Mouse (Mus musculus) ES-E14 (cell line): ENCODE measurements around the gene 2310011J03Rik. TPM values are rescaled to one million over a fixed set of nuclear protein-coding genes. Genes with fewer than 3 reads are reported as not detected.

ENCODE experiments used
- DNase-seq: peaks from one replicate; pipeline ENCODE4 v3.0.0-alpha.2; 2013; ENCODE audit warnings: low read depth, low spot score
- H3K27ac ChIP-seq: 2 replicates; pipeline ENCODE4 v1.5.1; 2012; ENCODE audit warnings: low read depth, mild to moderate bottlenecking, low read length, moderate library complexity, mixed read lengths; ENCODE audit not compliant: poor library complexity, insufficient read depth, severe bottlenecking
- H3K36me3 ChIP-seq: 2 replicates; pipeline ENCODE4 v1.6.1; 2012; ENCODE audit warnings: mild to moderate bottlenecking, low read length, moderate library complexity, mixed read lengths; ENCODE audit not compliant: control insufficient read depth, poor library complexity, insufficient read depth, severe bottlenecking
- H3K4me1 ChIP-seq, 2 experiments: fragments of 150-350 bp in 1 of 2; sonication (generic) in 1 of 2; 2 replicates each; pipeline ENCODE4 v1.6.1; 2012; ENCODE audit warnings: low read length in 2 of 2, mild to moderate bottlenecking in 1 of 2, mixed read lengths in 1 of 2; ENCODE audit not compliant: control insufficient read depth in 2 of 2, insufficient read depth in 2 of 2, poor library complexity in 1 of 2
- H3K4me3 ChIP-seq, 2 experiments: fragments of 150-350 bp in 1 of 2; sonication (generic) in 1 of 2; 2 replicates each; pipeline ENCODE4 v1.5.1; 2012; ENCODE audit warnings: low read length in 2 of 2, low read depth in 1 of 2, mild to moderate bottlenecking in 1 of 2, mixed read lengths in 1 of 2; ENCODE audit not compliant: insufficient read depth in 1 of 2, poor library complexity in 1 of 2, severe bottlenecking in 1 of 2
- H3K9ac ChIP-seq: 2 replicates; pipeline ENCODE4 v1.6.1; 2012; ENCODE audit warnings: low read depth, mild to moderate bottlenecking, low read length, mixed read lengths; ENCODE audit not compliant: poor library complexity, insufficient read depth, severe bottlenecking
- H3K9me3 ChIP-seq: fragments of 150-350 bp; sonication (generic); 2 replicates; pipeline ENCODE4 v1.6.1; 2012; ENCODE audit warnings: low read depth, mild to moderate bottlenecking, low read length; ENCODE audit not compliant: control insufficient read depth, insufficient read depth
- CHD2 ChIP-seq: IDR thresholded peaks from 2 replicates; pipeline ENCODE4 v1.6.1; 2014; ENCODE audit warnings: mild to moderate bottlenecking, low read depth, low read length, inconsistent platforms
- HCFC1 ChIP-seq: IDR thresholded peaks from 2 replicates; pipeline ENCODE4 v1.6.1; 2012; ENCODE audit warnings: low read length, inconsistent platforms, borderline replicate concordance; ENCODE audit not compliant: insufficient read depth
- MAFK ChIP-seq: IDR thresholded peaks from 2 replicates; pipeline ENCODE4 v1.6.1; 2014; ENCODE audit warnings: mild to moderate bottlenecking, low read depth, low read length, inconsistent platforms; ENCODE audit not compliant: insufficient read depth
- ZC3H11A ChIP-seq: IDR thresholded peaks from 2 replicates; pipeline ENCODE4 v1.6.1; 2012; ENCODE audit warnings: low read depth, mild to moderate bottlenecking, inconsistent platforms, low read length, borderline replicate concordance
- ZNF384 ChIP-seq: IDR thresholded peaks from 2 replicates; pipeline ENCODE4 v1.6.1; 2012; ENCODE audit warnings: low read depth, low read length, inconsistent platforms
- in situ Hi-C, 2 experiments: fragments of 600-800 bp; cut with MboI; formaldehyde crosslinking; loops; one replicate each; pipeline ENCODE4 v1.15.1; 2025; ENCODE audit warnings: low sequenced_read_pairs in 2 of 2, inconsistent platforms in 1 of 2; ENCODE audit not compliant: unreplicated experiment in 2 of 2
- total RNA-seq: library from RNA; depleted of rRNA; stranded (reverse); fragments of 300-350 nt; gene quantifications from 2 replicates; pipeline ENCODE4 v1.2.3, GENCODE M21; 2012

The 2310011J03Rik gene
- total RNA-seq, 1 experiment: 33.4 TPM

DNA sequence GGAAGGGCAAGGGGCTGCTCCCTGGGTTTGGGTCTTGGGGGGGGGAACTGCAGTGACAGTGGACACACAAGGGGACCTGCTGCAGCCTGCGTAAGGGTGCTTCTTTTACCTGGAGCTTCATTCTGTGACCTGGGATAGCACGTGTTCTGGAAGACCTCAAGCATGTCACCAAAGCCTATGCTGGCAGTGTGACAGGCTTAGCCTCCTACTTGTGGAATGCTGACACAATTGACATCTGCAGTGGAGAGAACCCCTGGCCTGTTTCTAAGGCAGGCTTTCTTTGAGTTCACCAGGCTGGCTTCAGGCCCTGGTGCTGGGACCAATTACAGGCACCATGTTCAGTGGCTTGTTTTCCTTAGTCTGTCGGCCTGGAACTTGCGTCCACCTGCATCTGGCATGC, 26.0 kb downstream of the 2310011J03Rik start:
- in situ Hi-C loops: no loop called here
- H3K9me3 ChIP-seq: no peaks in the 10 kb centered on the region
- H3K27ac ChIP-seq: no peak overlapping the region
- H3K36me3 ChIP-seq: peaks cover 26% of the 10 kb centered on the region
- H3K4me1 ChIP-seq: peaks cover 0 to 17% of the 10 kb centered on the region in 2 experiments; a peak in 2 of 4 replicates
- H3K4me3 ChIP-seq: peak overlapping the region; percentile 71 to 83; a peak in 3 of 4 replicates
- no peak for TF ChIP-seq ZNF384
- no peak for TF ChIP-seq MAFK
- no peak for TF ChIP-seq CHD2
- TF ChIP-seq ZC3H11A: no peak
- no peak for TF ChIP-seq HCFC1
- peak overlapping the region; percentile 99; the same call in 1 of the 2 replicates for H3K9ac ChIP-seq
- DNase-seq: no peak

DNA sequence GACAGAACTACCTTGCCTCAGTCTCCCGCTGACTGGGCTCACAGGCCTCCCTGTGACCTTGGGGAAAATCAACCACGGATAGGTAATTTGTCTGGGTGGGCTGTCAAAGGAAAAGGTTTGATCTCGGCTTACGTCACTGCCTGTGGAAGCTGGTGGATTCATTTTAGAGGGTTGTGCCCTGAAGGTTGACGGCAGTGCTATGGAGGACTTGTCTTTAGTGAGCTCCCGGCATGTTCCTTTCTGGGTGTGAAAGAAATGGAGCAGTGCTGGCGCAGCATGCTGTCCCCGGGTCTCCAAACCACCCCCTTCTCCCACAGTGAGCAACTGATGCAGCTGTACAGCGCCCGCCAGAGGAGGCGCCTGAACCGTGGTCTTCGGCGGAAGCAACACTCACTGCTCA, 27.0 kb downstream of the 2310011J03Rik start:
- no peaks in the 10 kb centered on the region for H3K9me3 ChIP-seq
- no peak for DNase-seq
- peaks cover 0 to 20% of the 10 kb centered on the region in 2 experiments; a peak in 2 of 4 replicates for H3K4me1 ChIP-seq
- in situ Hi-C loops: no loop called here
- peak overlapping the region; percentile 99 for H3K9ac ChIP-seq
- TF ChIP-seq ZC3H11A: no peak
- TF ChIP-seq CHD2: no peak
- no peak for TF ChIP-seq HCFC1
- TF ChIP-seq MAFK: no peak
- TF ChIP-seq ZNF384: no peak
- H3K27ac ChIP-seq: peak overlapping the region; percentile 87
- peak overlapping the region; percentile 71 to 83 for H3K4me3 ChIP-seq
- H3K36me3 ChIP-seq: peaks cover 26% of the 10 kb centered on the region

DNA sequence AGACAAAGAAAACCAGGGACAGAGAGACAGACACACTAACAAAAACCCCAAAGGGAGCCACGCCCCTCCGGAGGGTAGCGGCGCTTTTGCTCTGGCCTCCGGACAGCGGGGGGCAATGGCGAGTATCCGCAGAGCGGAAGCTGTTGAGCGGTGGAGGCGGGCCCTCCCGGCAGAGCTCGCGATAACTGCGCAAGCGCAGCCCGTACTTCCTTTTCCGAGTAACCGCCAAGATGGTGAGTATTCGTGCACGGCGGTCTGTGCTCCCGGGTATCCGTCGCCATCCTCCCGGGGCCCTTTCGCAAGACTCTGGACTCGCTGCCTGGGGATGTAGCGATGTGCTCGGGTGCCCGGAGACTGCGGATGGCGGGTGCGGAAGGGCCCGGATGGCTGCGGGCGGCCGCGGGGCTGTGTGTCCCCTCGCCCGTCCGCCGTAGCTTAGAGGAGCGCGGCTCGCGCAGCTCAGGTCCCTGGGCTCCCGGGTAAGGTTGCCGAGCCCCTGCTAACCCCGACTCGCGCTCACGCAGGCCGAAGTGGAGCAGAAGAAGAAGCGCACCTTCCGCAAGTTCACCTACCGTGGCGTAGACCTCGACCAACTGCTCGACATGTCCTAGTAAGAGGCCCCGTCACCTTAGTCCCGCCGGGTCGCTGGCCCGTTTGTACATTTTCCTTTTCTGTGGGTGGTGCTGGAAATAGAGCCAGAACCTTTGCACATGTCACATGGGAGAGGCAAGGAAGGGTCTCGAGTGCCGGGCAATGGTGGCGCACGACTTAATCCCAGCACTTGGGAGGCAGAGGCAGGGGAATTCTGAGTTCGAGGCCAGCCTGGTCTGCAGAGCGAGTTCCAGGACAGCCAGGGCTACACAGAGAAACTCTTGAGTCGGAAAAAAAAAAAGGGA, 27.8 kb downstream of the 2310011J03Rik start, which contains the start of gene Rps15:
TSS of gene Rps15 (plus strand) at position 203 of the 896 bp plus-strand sequence.
- Histone ChIP-seq H3K27ac (peak within 1 kb of the TSS; percentile 87), H3K36me3 (peaks cover 28% of the 10 kb centered on the region), H3K9me3 (no peaks in the 10 kb centered on the region), H3K4me3 (peak within 1 kb of the TSS; percentile 71 to 83), H3K9ac (peak within 1 kb of the TSS; percentile 99), H3K4me1 (peaks cover 0 to 23% of the 10 kb centered on the region in 2 experiments; a peak in 2 of 4 replicates)
- TF ChIP-seq ZC3H11A (no peak), HCFC1 (peak; percentile 70; the same call in 1 of the 2 replicates), CHD2 (peak; percentile 94), MAFK (no peak)
- in situ Hi-C loops: no loop called here
- peak; percentile 96 for DNase-seq

DNA sequence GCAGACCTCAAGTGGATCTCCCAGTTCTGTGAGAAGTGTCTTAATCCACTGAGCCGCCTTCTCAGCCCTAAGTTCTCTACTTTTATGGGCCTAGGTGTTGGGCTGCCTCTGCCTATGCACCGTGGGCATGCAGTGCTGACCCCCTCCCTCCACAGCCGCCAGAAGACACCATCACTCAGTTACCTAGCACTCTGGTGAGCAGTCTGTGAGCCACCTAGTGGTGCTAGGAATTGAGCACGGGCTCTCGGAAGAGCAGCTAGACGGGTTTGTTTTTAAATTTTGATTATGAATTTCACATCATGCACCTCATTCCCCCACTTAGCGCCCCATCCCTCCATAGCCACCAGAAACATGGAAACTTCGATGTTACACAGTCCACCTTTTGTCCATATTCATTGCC, 31.7 kb downstream of the 2310011J03Rik start:
- no peak overlapping the region for H3K4me3 ChIP-seq
- TF ChIP-seq CHD2 (no peak), HCFC1 (no peak), ZNF384 (no peak), MAFK (no peak), ZC3H11A (no peak)
- in situ Hi-C loops: no loop called here
- no peaks in the 10 kb centered on the region for H3K9me3 ChIP-seq
- no peak overlapping the region for H3K9ac ChIP-seq
- H3K4me1 ChIP-seq: peaks cover 0 to 19% of the 10 kb centered on the region in 2 experiments; a peak in 2 of 4 replicates
- H3K27ac ChIP-seq: no peak overlapping the region
- DNase-seq: no peak
- peaks cover 44% of the 10 kb centered on the region for H3K36me3 ChIP-seq
